Mouse (Mus musculus) right cerebral cortex, adult 18-20 months (tissue): ENCODE measurements around the gene Dctd.

Experiments used
- DNase-seq: peaks from one replicate; pipeline ENCODE4 v3.0.0; 2022; ENCODE audit warnings: mixed read lengths

Gene Dctd

DNA sequence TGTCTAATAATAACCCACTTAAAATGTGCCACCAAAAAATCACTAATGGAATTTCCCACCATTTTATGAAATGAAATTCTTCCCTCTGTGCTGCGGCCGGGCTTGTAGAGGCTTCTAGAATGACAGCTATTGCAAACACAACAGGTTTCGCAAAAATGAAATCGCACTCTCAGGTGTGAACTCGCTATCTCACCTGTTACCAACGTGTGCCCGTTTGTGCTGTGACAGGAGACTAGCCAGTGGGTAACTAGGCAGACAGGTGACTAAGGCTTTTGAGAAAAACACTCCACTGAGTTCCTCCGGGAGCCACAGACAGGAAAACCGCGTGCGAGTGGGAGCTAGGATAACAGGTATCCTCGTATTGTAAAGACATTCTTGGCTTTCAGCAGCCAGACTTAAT, at the start of gene Dctd:
Dctd (plus strand) TSS at position 301 of the 400 bp plus-strand sequence.
- no peak for DNase-seq

DNA sequence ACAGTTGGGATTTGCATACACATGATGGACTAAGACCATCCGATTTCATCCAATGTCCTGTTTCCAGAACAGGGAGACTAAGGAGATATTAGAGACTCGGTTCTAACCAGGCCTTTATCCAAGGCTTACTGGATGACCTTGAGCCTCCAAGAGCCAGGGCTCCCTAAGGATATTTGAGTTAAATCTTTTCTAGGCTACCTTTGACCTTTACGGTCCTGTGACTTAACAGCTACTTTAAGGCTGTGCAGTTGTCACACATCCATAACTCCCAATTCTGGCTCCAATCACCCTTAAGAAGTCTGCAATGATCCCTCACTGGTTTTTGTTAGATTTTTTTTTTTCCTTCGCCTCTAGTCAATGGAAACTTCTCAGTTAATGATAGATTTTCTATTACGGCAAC, 45.3 kb upstream of the Dctd start:
- no peak for DNase-seq

- DNase-seq: no peak
These were observed 35.3 kb upstream of the Dctd start for GRCm38 (mm10) chr8:48063526-48064072.

GRCm38 (mm10) chr8:48074149-48074548, 24.7 kb upstream of the Dctd start:
- no peak for DNase-seq

GRCm38 (mm10) chr8:48082343-48082742, 16.5 kb upstream of the Dctd start:
- no peak for DNase-seq

DNA sequence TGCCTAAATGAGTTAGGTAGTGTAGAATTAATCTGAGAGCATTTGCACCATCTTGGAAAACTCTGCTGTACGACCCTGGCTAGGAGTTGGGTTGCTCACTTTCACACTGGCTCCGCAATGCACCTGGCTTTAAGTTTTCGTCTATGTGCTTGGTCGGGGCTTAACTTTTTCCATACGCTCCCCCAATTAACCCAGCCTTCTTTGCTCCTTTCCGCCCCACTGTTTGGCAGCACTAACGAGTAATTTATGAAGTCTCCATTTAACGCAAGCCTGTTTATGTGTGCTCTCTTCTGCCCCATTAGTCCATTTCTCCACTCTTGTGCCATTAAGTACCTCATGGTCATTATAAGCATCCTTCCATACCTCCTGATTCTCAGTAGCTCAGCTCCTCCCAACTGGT, 8.2 kb upstream of the Dctd start:
- no peak for DNase-seq

DNA sequence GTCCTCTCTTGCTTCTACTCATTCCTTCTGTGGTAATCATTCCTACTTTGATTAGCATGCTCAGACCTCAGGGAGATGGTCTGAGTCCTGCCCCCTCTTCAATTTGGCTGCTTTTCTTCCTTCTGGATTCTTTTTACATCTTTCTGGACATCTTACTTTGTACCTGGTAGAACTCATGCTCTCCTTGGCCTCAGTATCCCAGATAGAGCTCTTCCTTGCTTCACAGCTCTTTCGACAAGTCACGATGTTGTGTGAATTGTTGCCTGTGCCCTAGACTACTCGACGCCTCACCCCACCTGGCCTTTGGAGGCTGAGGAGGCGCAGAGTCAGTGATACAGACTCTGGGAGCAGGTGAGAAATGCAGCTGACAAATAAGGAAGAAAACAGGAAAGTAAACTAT, 3.5 kb upstream of the Dctd start:
- no peak for DNase-seq

DNA sequence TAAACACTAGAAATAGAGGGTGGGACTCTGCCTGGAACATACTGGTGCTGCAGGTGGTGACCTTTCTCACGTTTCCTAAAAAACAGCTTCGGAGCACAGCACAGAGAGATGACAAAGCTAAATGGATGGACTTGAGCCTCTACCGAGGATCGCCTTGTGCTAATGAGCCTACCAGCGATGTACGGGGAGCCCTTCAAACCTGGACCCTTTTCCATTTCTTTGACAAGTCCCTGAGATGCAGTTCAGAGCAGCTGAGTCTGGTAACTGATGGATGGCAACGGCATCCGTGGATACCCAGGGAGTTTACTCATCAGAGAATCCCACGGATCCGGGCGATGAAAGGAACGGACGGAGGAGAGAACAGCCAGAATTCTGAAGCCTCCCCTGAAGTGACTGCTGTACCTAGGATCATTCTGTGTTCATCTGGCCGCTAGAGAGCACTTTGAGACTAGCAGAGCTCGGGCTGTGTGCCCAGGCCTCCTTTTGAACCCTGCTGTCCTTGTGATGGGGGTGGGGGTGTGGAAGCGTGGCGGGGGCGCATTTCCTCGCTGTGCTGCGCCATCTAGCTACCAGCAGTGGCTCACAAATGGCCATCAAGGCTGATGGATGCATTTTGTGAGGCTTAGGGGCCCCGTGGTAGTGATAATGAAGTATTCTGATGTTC, 1.6 kb upstream of the Dctd start:
- DNase-seq: peak; percentile 87

- no peak for DNase-seq
These were observed 732 bp upstream of the Dctd start for GRCm38 (mm10) chr8:48098081-48098639.

DNA sequence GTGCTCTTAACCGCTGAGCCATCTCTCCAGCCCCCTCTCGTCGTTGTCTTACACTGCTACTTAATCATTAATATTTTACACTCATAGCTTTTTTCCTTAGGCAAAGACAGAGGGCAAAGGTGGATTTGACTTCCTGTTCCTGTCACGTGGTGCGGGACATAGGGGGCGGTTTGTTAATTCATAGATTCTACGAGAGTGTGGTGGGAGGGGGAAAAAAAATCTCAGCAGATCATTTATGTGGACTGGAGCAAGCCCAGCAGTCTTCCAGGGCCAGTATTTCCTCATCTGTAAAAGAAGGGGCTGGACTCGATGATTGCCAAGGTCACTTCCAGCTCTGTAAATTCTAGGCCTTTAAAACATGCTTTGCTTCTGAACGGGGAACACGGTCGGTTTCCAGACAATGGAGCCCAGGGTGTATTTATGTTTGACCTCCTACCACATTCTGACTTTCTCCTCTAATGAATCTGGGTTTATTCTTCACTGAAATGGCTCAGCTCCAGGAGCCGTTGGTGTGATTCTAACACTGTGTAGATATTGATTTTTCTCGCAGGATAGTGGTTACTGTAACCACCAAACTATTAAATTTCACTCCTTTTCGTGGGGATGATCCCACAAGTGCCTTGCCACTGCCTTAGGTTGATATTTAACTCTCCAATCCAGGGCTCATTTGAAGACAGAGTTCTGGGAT, 1.4 kb downstream of the Dctd start:
- DNase-seq: no peak

DNA sequence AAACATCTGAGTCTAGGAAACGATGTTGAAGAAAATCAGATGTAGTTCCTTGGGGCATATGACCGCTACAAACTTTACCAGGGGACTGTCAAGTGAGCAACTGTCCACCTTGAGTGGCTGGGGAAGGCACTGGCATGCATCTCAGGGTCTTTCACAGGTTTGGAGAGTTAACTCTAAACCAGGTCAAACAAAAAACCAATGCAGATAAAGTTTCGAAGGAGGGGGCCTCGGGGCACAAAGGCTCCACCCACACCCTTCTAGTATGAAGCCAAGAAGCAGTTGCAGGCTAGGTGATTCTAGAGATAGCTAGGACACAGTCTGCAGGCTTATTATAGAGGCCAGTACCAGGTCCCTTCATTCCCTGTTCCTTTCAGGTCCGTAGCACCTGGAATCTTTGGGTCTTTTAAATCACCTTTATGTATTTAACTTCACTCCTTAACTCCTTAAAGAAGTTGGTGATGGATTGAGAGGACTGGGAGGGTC, 10.5 kb downstream of the Dctd start:
- DNase-seq: no peak

DNA sequence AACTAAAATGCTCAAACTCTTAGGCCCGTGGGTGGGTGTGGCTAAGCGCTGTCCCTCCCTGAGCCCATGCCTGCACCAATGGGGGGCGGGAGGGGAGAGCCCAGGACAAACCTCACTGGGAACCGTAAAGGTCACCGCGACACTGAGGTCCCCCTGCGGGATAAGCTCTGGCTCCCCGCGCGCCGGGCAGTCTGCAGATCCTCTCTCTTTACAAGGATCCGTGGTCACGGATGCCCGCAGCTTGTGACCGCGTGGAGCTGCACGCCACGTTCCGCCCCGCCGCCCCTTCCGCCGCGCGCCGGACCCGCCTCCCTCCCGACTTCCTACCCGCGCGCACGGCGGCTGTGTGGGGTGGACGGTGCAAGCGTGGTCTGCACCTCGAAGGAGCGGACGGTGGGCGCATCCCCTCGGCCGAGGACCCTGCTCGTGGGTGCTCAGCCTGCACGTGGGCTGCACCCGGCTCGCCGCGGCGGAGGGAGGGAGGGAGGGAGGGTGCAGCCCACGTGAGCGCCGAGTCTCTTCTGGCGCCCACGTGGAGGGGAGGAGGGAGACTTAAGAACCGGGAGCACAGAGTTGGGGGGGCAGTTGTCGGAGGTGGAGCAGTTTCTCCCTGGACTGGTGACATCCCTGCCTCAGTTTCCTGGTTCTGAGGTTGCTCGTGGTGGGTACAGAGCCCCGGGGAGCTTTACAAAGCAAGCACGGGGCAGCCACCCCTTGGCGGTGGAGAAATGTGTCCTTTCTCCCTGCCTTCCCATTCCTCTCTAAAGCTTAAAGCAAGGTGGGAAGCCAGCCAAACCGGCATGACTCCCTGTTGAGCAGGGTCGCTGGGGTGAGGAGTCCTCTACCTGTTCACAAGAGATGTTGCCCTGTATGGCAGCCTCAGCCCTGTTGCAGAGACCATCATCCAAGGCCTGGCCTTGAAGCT, 11.2 kb downstream of the Dctd start:
- DNase-seq: peak; percentile 53

DNA sequence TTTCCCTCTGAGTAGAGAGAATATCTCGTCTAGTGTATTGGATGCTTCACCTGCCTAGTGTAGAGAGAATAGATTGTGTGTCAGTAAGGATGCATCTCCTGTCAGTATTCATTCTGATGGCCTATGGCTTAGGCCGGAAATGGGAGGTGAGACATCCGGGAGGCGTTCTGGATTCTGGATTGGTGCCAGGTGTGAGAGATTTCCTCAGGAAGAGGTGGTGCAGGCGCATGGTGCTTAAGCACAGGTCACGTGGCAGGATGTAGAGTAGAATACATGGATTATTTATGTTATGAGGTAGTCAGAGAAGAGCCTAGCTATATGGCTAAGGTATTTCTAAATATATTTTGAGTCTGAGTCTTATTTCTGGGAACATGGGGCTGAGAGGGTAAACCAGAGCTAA, 15.7 kb downstream of the Dctd start:
- no peak for DNase-seq

DNA sequence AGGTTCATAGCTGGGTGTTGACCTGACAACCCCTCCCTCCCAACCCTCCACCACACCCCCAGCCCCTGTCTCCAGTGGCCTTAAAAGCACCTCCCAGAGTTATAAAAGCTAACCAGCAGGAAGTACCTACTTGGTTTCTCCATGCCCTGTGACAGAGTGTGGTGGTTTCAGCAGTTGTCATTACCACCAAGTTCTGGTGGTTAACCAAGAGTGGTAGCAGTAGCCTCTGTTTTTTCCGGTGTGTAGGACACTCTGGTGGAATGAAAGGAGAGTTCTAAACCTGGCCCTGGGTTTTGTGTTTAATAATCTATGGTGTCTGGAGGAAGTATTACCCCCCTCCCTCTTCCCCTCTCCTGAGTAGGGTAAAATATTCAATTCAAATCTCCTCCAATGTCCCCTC, 24.1 kb downstream of the Dctd start:
- DNase-seq: no peak

- no peak for DNase-seq
These were observed 26.0 kb downstream of the Dctd start for GRCm38 (mm10) chr8:48124857-48125256.

GRCm38 (mm10) chr8:48126954-48127353, 28.1 kb downstream of the Dctd start:
- DNase-seq: no peak

DNA sequence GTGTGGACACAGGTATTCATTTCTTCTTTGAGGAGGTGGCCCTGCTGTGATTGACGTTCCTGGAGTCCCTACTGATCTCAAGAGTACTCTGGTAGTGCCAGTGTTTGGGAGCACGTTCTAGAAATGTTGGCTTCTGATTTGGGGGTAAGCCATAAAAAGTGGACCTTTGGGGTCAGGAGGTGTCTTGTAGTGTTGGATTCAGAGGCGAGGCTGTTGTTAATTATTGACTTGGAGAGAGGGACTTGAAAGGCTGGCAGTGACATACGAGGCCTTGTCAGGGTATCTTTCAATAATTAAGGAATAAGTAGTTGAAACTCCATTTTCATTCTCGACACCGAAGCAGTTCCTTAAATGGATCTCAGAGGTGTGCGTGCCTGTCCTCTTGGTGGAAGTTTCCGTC, 31.4 kb downstream of the Dctd start:
- DNase-seq: no peak

DNA sequence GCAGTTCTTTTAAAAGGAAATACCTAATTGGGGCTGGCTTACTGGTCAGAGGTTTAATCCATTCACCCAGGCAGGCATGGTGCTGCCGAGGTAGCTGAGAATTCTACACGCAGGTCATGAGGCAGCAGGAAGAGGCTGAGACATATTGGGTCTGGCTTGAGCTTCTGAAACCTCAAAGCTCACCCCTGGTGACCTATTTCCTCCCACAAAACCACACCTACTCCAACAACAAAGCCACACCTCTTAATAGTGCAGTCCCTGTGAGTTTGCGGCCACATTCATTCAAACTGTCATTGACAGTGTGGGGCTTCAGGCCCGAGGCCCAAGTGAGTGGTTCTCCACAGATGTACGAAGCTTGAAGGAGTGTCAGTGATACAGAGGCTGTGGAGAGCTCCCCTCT, 34.4 kb downstream of the Dctd start:
- DNase-seq: no peak

GRCm38 (mm10) chr8:48136804-48137650, 38.1 kb downstream of the Dctd start:
- no peak for DNase-seq

GRCm38 (mm10) chr8:48137651-48137937, 38.7 kb downstream of the Dctd start:
- DNase-seq: no peak

- DNase-seq: no peak
These were observed 42.1 kb downstream of the Dctd start for GRCm38 (mm10) chr8:48141023-48141422.

- DNase-seq: no peak
These were observed 46.9 kb downstream of the Dctd start for GRCm38 (mm10) chr8:48145766-48146165.
